Mouse (Mus musculus): ENCODE data around the gene Clip2.

Clip2 gene

DNA sequence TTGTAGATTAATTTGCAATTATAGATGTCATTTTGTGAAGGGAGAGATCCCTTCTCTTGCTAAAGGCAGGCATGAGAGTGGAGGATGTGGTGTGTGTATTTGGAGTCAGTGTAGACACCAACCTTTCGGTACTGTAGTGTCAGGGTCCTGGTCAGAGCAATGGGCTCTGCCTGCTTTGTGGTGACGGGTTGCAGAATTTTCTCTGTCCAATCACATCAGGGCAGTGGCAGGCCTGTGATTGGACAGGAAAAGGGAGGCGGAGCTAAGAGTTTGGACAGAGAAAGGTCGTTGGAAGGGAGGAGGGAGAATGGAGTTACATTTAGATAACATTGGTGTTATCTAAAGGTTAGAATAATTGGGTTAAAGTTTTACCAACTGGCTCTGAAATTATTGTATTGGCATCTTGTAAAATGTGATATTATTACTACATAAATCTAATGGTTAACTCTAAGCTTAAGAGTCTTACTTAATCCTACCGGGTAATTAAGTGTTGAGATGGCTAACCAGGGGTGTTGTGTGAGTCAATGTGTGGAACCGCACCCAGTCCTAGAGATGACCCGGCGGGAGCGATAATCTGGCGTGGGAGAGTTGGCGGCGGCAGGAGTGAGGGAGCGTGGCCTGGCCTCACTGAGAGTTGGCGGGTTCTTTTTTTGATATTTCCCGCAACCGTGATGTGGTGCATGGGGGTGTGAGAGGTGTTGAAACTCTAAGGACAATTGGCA lies 8.4 kb upstream of the Clip2 start:
- DNase-seq: no peak

DNA sequence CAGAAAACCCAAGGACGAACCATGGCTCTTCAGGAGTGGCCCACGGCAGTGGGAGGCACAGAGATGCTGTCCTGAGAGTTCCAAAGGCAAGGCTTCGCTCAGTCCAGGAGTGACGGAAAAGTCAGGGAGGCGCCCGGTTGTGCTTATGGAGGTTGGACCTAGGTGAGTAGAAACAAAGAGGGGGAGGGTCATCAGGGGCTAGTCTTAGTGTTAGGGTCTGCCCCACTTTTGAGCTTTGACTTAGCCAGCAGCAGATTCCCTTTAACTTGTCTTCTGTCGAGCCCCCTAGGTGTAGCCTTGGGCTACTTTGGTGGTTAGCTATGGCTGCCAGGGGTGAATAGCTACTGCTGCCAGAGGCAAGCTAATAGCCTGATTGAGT lies 7.8 kb upstream of the Clip2 start, which contains the start of gene Syna:
Gene Syna, minus strand, starts transcription at position 101 of the 379 bp plus-strand sequence.
- DNase-seq: no peak

DNA sequence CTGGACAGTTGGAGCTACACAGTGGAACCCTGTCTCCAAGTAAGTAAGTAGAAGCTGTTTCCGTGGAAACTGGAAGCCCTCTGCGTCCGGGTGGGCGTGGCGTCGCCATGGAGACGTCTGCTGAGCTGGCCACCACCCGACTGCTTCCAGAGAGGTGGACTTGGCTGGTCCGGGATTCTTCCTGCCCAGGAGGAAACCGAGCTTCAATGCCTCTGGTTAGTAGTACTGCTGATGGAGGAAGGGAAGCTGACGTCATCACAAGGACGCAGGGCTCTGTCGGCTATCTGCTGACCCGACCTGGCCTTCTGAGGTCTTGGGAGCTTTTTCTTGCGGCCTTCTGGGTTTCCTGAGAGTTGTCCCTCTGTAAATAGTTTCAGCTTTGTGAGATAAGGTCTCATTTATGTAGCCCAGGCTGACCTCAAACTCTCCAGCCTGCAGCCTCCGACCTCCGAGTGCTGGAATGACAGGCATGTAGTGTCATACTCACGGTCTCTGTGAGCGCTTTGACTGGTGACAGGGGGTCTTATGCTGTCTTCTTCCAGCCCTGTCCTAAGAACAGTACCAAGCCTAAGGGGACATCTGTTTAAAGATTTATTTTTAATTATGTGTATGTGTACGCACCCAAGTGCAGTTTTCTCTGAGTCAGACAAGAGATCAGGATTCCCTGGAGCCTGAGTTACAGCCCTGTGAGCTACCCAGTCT lies 3.4 kb upstream of the Clip2 start:
- DNase-seq: peak; percentile 99

DNA sequence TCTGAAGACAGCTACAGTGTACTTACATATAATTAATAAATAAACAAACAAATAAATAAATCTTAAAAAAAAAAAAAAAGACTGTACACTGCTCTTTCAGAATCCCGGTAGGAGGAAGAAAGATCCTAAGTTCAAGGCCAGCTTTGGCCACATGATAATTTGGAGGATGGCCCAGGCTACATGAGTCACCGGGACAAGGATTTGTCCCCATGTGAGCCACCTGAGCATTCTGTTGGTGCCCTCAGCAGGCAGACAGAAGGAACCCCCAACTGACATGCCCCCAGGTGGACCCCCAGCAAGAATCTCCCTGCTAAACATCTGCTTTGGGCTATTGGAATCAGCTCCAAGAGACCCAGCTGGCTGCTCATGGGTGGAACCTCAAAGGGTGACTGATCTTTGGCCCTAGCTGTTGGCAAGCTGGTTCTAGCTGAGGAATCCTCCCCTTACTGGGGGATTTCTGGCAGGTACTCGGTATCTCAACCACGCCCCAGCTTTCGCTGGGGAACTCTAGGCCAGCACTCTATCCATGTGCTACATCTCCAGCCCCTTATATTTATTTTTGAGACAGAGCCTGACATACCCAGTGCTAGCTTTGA lies 1.8 kb upstream of the Clip2 start:
- DNase-seq: no peak

DNA sequence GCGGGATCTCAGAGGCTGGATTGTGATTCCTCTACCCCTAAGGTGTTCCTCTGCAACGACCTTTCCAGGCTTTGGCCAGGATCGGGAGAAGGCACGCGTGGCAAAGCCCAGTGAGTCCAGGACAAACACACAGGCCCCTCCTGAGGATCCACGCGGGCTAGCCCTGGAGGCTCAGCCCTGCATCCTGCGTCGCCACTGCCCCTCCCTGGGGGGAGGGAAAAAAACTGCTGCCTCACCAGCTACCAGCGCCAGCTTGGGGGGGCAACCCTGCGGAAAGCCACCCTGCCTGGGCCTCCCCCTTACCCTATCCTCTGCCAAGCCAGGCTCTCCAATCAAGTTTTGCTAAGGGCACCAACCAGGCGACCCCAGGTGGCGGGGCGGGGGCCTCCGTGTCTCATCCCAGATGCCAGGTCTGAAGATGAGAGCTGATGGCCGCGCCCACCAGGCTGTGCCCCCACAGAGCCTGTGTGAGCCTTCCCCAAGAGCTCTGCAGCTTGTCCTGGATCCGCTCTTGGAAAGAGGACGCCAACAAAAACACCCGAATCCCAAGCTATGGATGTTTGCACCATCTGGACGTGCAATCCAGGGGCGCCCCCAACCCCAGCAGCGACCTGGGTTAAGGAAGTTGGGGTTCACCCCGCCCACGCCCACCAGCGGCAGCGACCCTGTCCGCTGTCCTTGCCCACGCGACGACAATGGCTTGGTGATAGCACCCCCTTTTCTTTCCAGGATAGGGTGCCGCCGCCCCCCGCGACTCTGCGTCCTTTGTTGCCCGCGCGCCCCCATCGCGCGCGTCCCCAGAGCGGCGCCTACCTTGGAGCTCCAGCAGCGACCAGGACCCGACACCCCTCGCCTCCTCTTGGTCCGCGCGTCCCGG lies 763 bp downstream of the Clip2 start:
- peak; percentile 97 for DNase-seq

DNA sequence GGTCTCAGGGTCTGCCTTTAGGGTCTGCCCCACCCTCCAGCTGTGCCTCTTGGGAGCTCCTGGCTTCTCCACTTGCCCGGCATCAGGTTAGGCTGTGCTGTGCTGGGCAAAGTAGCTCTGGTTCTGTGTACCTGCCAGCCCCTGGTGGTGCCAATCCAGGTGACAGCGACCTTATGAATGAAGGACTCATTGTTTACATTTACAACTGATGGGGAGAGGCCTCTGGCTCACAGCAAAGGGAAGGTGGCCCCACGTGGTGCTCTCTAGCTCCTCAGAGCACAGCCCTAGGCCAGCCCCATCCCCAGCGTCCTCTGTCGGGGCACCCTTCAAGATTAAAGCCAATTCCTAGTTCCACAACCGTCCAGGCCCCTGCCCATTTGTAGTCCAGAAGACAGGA lies 1.4 kb downstream of the Clip2 start:
- no peak for DNase-seq

DNA sequence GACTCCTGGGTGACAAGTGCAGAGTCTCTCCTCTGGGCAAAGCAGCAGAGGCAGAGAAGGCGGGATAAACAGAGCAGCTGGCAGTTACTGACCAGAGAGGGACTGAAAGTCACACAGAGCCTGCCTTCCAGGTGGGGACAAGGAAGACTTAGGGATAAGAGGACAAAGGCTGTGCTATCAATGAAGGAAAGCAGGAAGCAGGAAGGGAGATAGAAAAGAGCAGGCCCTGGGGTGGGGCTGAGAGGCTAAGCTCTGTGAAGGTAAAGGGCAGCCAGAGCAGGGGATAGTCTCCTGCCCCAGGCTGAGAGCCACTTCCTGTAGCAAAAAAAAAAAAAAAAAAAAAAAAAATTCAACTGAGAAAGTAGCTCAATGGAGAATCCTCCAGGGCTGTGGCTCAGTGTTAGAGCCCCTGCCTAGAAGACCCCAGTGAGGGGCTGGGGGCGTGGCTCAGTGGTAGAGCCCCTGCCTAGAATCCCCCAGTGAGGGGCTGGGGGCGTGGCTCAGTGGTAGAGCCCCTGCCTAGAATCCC lies 2.5 kb downstream of the Clip2 start:
- no peak for DNase-seq

DNA sequence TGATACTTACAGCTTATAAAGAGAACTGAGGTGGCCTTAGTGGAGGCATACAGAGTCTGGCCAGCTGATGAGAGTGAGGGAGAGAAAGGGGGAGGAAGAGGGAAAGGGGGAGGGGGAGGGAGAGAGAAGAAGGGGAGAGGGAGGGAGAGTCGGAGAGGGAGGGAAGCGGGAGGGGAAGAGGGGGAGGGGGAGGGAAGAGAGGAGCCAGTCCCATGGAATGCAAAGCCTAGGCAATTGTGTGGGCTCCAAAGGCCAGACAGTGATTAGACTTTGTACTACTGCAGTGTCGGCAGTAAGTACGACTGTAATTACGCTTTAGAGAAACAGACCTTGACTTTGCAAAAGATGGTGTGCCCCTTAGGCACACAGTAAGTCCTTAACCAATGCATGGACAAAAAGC lies 3.9 kb downstream of the Clip2 start:
- DNase-seq: no peak

DNA sequence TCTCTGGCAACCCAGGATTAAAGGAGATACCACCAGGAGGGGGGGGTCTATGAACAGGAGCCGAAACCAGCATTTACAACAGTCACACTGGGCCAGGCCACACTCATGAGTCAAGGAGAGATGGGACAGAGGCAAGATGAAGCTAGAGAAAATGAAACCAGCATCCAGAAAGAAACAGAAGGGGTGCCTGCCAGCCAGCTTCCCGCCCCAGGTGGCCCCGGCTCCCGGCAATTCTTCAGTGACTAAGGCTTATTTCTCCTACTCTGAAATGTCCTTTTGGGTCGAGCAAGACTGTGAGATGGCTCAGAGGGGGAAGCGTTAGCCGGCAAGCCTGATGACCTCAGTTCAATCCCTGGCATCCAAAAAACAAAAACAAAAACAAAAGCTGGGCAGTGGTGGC lies 5.4 kb downstream of the Clip2 start:
- no peak for DNase-seq

DNA sequence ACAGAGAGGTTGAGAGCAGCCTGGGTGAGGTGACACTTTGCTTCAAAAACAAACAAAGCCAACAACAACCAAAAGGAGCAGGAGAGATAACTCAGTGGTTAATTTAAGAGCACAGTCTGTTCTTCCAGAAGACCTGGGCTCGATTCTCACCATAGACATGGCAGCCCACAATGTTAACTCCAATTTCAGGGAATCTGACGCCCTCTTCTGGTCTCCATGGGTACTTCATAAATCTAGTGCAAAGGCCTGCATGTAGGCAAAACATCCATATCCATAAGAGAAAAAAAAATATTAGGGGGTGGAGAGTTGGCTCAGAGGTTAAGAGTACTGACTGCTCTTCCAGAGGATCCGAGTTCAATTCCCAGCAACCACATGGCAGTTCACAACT lies 7.0 kb downstream of the Clip2 start:
- DNase-seq: no peak

DNA sequence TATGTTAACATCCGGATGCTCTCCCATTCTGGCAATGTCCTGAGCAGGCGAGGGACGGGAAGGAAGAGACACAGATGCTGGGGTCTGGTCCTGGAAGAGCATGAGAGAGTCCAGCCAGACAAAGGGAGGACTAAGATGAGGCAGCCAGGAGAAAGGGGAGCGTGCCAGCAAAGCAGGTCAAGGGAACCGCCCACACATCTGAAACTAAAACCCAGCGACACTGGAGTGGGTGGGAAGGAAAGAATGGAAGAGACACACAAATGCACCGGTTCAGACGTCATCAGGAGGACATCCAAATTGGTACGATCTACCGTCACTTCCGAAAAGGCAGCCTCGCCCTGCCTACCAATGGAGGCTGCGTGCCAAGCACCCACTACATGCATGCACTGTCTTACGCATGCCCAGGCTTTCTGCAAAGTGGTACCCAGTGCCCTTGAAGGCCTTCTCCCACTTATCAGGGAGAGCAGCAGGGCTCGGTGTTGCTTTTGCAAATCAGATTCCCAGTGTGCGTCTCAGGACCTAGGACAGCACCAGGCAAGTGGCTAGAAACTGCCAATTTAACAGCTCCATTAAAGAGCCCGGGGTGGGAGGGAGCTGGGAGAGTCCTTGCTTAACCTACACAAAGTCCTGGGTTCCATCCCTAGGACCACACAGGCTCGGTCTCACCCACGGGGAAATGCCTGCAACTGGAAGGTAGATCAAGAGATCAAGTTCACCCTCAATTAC lies 7.6 kb downstream of the Clip2 start:
- DNase-seq: peak; percentile 96

DNA sequence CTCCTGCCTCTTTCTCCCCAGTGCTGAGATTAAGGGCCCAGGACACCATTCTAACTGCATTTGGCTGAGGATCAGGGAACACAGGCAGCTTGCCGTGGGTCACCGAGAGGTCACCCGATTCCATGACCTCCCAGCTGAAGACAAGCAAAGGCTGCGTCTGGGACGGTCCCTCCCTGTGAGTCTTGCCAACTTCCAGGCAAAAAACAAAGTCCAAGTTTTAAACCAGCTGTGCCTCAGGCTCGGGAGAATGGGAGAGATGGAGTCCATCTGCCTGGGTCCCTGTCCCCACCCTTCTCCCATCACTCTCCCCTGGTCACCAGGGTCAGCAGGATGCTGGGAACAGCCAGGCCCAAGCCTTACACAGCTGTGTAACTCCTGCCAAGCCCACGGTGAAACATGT lies 10.6 kb downstream of the Clip2 start:
- DNase-seq: peak; percentile 99

DNA sequence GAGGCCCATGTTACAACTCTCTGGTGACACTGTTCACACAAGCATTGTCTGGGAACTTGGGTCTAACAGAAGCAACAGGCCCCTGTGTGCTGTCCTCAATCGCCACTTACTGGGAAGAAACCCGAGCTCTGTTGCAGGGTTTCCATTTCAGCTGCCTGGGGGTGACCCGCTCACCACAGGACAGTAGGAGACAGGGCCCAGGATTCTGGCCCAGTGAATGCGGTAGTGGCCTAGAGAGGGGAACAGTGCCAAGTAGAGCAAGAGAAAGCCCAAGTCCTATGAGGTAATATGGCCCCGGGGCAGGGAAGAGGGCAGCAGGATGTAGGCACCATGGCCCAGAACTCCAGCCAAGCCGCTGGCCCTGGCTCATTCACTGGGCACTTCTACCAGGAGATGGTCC lies 11.4 kb downstream of the Clip2 start:
- peak; percentile 97 for DNase-seq

DNA sequence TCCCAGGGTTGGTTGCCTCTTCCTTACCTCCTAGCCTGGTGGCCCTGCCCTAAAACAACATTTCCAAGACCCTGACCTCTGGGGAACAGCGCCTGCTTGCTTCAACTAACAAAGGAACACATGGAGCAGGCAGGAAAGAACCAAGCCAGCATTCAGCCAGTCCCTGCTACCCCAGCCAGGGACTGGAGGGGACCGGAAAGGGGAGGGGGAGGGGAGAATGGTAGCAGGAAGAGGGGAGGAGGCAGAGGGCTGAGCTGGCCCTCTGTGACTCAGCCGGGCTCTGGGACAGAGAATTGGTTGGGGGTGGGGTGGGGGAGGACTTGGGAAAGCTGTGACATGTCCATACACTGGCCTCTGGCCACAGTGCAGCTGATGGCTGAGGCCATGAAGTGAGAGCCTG lies 12.3 kb downstream of the Clip2 start:
- peak; percentile 99 for DNase-seq

DNA sequence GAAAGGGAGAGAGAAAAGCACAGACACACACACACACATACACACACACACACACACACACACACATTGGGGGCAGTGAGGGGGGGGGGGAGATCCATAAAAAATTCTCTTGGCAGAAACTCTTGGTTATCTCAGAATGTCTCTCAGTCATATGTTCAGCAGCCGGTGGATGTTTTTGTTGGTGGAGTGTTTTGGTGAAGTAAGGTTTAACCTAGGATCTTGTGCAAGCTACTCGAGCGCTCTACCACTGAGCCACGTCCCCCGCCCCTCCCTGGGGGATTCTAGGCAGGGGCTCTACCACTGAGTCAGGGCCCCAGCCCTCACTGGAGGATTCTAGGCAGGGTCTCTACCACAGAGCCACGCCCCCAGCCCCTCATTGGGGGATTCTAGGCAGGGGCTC lies 16.2 kb downstream of the Clip2 start:
- DNase-seq: peak; percentile 95

DNA sequence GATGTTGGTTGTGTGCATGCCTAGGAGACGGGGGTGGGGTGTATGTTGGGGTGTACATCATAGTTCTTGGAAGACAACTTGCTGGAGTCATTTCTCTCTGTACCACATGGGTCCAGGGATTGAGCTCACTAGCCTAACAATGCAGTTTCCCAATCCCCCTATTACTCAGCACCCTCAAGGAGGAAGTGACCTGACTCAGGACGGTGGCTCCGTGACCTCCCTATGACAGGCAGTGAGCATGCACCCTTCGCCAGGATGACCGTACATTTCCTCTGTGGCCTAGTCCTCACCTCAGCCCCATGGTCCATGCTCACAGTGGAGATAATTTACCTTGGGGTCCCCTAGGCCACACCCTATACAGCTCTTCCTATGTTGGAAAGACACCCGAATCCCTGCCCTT lies 19.8 kb downstream of the Clip2 start:
- DNase-seq: no peak

DNA sequence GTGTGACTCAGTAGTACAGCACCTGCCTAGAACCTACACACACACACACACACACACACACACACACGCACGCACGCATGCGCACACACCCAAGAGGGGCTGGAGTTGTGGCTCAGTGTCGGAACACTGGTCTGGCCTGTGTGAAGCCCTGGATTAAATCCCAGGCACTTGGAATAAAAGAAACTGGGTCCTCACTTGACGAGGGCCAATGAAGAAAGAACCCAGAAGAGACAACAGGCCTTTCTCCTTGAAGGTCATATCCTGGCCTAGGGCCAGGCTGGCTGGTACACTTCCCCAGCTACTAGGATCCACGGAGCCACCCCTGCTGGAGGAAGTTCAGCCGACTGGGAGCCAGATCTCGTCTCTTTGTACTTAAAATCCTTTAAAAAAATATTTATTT lies 20.6 kb downstream of the Clip2 start:
- DNase-seq: peak; percentile 94

DNA sequence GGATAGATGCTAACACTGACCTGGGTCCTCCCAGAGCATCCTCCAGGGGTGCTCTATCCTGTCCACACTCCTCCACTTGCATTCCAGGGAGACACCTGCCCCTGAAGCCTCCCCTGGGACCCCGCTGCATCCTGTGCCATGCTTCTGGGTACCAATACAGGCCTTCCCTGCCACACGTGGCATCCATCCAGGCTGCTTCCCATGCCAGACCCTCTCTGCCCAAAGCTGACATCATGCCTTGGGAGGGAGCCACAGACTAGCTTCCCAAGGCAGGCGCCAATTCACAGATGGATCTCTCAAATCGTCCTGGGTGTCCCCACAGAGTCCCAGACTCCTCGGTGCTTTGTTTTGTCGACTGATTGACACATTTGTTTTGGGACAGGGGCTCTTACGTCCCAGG lies 21.4 kb downstream of the Clip2 start:
- peak; percentile 95 for DNase-seq

DNA sequence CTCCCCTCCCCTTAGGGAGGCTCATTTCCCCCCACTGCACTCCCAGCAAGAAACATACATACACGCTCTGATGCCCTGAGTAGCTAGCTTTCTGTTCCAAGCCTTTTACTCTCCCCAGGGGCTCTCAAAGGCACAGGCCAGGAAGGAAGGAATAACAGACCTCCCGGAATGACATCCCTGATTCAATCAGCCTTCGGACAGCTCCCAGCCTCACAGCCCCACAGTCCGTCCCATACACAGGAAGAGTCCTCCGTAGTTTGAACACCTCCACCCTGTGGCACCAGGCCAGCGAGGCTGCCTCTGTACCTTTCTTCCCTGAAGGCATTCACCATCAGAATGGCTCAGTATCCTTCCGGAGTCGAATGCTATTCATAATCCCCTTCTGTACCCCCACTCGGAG lies 23.7 kb downstream of the Clip2 start:
- no peak for DNase-seq

DNA sequence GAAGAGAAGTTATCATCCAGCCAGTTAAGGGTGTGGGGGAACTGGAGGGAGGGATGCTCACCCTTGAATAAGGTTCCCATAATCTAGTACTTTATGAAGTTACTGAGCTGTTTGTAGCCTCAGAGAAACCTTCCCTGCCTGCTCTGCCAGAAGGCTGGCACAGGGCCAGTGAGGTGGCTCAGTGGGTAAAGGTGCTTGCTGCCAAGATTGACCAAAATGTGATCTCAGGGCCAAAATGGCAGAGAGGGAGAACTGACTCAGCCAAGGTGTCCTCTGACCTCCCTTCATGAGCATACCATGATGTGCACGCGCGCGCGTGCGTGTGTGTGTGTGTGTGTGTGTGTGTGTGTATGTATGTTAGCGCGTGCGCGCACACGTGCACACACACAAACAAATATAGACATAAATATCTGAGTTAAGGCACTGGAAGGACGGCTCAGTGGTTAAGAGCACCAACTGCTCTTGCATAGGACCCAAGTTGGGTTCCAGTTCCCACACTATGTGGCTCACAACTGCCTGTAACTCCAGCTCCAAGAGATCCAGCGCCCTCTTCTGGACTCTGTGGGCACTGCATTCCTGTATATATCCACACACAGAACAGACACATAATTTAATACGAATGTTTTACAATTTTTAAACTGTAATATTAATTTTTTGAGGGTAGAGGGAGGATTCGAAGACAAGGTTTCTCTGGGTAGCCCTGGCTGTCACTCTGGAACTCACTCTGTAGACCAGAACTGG lies 26.1 kb downstream of the Clip2 start:
- DNase-seq: no peak

DNA sequence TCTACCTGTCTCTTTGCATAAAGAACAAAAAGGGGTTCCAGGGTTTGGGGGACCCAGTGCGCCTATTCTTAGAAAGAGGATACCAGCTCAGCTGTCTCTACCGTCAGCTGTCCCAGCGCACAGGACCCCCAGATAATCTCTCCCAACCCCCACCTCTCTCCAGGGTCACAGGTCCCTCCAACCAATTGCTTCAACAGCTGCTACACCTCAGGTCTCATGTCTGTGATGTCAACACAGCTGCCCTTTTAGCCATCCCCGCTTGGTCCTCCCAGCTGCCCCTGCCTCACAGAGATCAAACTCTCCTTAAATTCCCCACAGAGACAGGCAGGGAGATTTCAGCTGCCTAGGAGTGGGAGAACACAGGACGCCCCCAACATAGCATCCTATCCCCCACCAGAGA lies 28.5 kb downstream of the Clip2 start:
- DNase-seq: no peak

DNA sequence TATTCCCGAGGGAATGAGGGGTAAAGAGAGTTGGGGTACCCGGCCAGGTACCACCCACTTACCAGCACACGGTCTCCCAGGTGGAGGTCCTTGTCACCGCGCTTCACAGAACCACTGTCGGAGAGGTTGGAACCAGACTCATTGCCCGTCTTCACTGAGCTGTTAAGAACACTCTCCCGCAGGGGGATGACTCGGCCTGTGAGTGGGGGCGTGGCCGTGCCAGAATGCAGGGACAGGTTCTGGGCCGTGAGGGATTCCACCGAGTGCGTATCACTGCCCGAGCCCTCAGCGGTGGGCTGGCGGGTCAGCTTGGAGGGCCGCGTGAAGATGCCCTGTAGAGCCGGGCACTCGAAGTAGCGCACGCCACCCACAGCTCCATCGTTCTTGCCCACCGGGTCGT lies 29.7 kb downstream of the Clip2 start:
- no peak for DNase-seq

Measured in heart, adult 11 months (tissue).